Mouse (Mus musculus) thymus, postnatal 36 days (tissue): ENCODE data around the gene Knop1.

Experiments used
- DNase-seq, 2 experiments: peaks; one replicate each; pipeline ENCODE4 v3.0.0; 2022; ENCODE audit warnings: mixed read lengths in 2 of 2

Knop1 gene

GRCm38 (mm10) chr7:118855877-118856304 is at the start of gene Knop1:
Knop1 (minus strand) TSS chr7:118856254.
- no peak for DNase-seq

- DNase-seq: no peak
Observed at GRCm38 (mm10) chr7:118904530-118904929, 48.5 kb upstream of the Knop1 start.

GRCm38 (mm10) chr7:118903879-118904278 is 47.8 kb upstream of the Knop1 start:
- DNase-seq: no peak

GRCm38 (mm10) chr7:118902944-118903343 is 46.9 kb upstream of the Knop1 start:
- DNase-seq: no peak

- DNase-seq: no peak
Observed at GRCm38 (mm10) chr7:118900090-118900489, 44.0 kb upstream of the Knop1 start.

- no peak for DNase-seq
Observed at GRCm38 (mm10) chr7:118898063-118898462, 42.0 kb upstream of the Knop1 start.

- DNase-seq: peak; percentile 14 to 36
Observed at GRCm38 (mm10) chr7:118895469-118896450, 39.7 kb upstream of the Knop1 start.

GRCm38 (mm10) chr7:118889046-118889680 is 33.1 kb upstream of the Knop1 start:
- no peak for DNase-seq

GRCm38 (mm10) chr7:118887303-118888055 is 31.4 kb upstream of the Knop1 start:
- no peak for DNase-seq

GRCm38 (mm10) chr7:118884969-118885368 is 28.9 kb upstream of the Knop1 start:
- no peak for DNase-seq

GRCm38 (mm10) chr7:118883957-118884356 is 27.9 kb upstream of the Knop1 start:
- no peak for DNase-seq

- DNase-seq: no peak
Observed at GRCm38 (mm10) chr7:118879466-118880029, 23.5 kb upstream of the Knop1 start.

GRCm38 (mm10) chr7:118865362-118865761 is 9.3 kb upstream of the Knop1 start:
- no peak for DNase-seq

GRCm38 (mm10) chr7:118858640-118859039 is 2.6 kb upstream of the Knop1 start:
- DNase-seq: no peak

- DNase-seq: peak; percentile 85 to 86
Observed at GRCm38 (mm10) chr7:118855171-118855876, 730 bp downstream of the Knop1 start, which contains the start of gene Iqck. Iqck (plus strand) TSS chr7:118855752.

- DNase-seq: no peak
Observed at GRCm38 (mm10) chr7:118854606-118855005, 1.4 kb downstream of the Knop1 start.

GRCm38 (mm10) chr7:118852611-118853010 is 3.4 kb downstream of the Knop1 start:
- no peak for DNase-seq

- DNase-seq: no peak
Observed at GRCm38 (mm10) chr7:118851571-118851970, 4.5 kb downstream of the Knop1 start.

GRCm38 (mm10) chr7:118850676-118851290 is 5.3 kb downstream of the Knop1 start:
- DNase-seq: no peak

- no peak for DNase-seq
Observed at GRCm38 (mm10) chr7:118849543-118850250, 6.4 kb downstream of the Knop1 start.

GRCm38 (mm10) chr7:118848796-118849195 is 7.3 kb downstream of the Knop1 start:
- DNase-seq: no peak
